In genomic region chr17:9167161-9167560, GRCm38 (mm10) we compare ENCODE assay signal across 9 mouse cellular contexts.
A peak's percentile ranks its signal among the peaks of the same experiment; 100 is the strongest.
DNase-seq lines count a peak whose midpoint lies in the region; ATAC-seq lines count a peak whose summit lies in the region.
"Had no signal": no experiment of that assay in that cellular context is flagged by ENCODE, and none has a peak within 500 bp of the region (broad histone marks: within the 10 kb centered on the region; RNA-seq: fewer than 3 reads in every experiment).

No protein-coding gene starts in this region.

- peak overlapping the region; percentile 88 for H3K4me2 ChIP-seq in neural tube, embryonic 11.5 days (ENCODE audit: low read depth)
- H3K4me2 ChIP-seq in embryonic facial prominence, embryonic 11.5 days (ENCODE audit: low read depth, low read length), result peak overlapping the region; percentile 80
- H3K4me2 ChIP-seq in heart, embryonic 16.5 days (ENCODE audit: low read depth, low read length), result peak overlapping the region; percentile 82
- H3K4me2 ChIP-seq in liver, embryonic 12.5 days, result peak overlapping the region; percentile 63
- H3K4me2 ChIP-seq in neural tube, embryonic 14.5 days (ENCODE audit: low read depth, low read length), result peak overlapping the region; percentile 96

- no peaks in the 10 kb centered on the region for H3K27me3 ChIP-seq in neural tube, embryonic 11.5 days (ENCODE audit: control insufficient read depth, insufficient read depth, low read length)
- no peaks in the 10 kb centered on the region for H3K27me3 ChIP-seq in embryonic facial prominence, embryonic 11.5 days (ENCODE audit: control insufficient read depth, insufficient read depth, low read length)
- H3K27me3 ChIP-seq in heart, embryonic 16.5 days (ENCODE audit: control insufficient read depth, insufficient read depth, low read length), result no peaks in the 10 kb centered on the region
- H3K27me3 ChIP-seq in liver, embryonic 12.5 days (replicated peaks), result peaks cover 11% of the 10 kb centered on the region; the same call in 1 of the 2 replicates
- H3K27me3 ChIP-seq in neural tube, embryonic 14.5 days (ENCODE audit: control insufficient read depth, insufficient read depth, low read length), result no peaks in the 10 kb centered on the region

- H3K27ac ChIP-seq in neural tube, embryonic 11.5 days (ENCODE audit: low read depth, low read length), result peak overlapping the region; percentile 79
- no peak overlapping the region for H3K27ac ChIP-seq in embryonic facial prominence, embryonic 11.5 days (replicated peaks; ENCODE audit: low read depth, low read length)
- H3K27ac ChIP-seq in heart, embryonic 16.5 days (ENCODE audit: low read length), result no peak overlapping the region
- H3K27ac ChIP-seq in liver, embryonic 12.5 days, result no peak overlapping the region
- H3K27ac ChIP-seq in neural tube, embryonic 14.5 days (ENCODE audit: low read depth, low read length), result peak overlapping the region; percentile 90

- no peaks in the 10 kb centered on the region for H3K9me3 ChIP-seq in neural tube, embryonic 11.5 days (ENCODE audit: control insufficient read depth, low read length)
- no peaks in the 10 kb centered on the region for H3K9me3 ChIP-seq in embryonic facial prominence, embryonic 11.5 days (replicated peaks; ENCODE audit: control insufficient read depth, low read length)
- H3K9me3 ChIP-seq in heart, embryonic 16.5 days (replicated peaks; ENCODE audit: control insufficient read depth, low read length), result no peaks in the 10 kb centered on the region
- H3K9me3 ChIP-seq in liver, embryonic 12.5 days (replicated peaks), result no peaks in the 10 kb centered on the region
- H3K9me3 ChIP-seq in neural tube, embryonic 14.5 days (ENCODE audit: control insufficient read depth, low read length), result no peaks in the 10 kb centered on the region
- H3K9me3 ChIP-seq: G1E had no signal

- H3K9ac ChIP-seq in neural tube, embryonic 11.5 days (ENCODE audit: low read length), result peak overlapping the region; percentile 55
- H3K9ac ChIP-seq in embryonic facial prominence, embryonic 11.5 days (replicated peaks; ENCODE audit: low read length), result peak overlapping the region; percentile 35
- H3K9ac ChIP-seq in heart, embryonic 16.5 days (ENCODE audit: low read length), result peak overlapping the region; percentile 61; the same call in 1 of the 2 replicates
- no peak overlapping the region for H3K9ac ChIP-seq in liver, embryonic 12.5 days
- peak overlapping the region; percentile 78 for H3K9ac ChIP-seq in neural tube, embryonic 14.5 days (replicated peaks; ENCODE audit: low read depth, low read length)

- peak; percentile 81 for DNase-seq in neural tube, embryonic 11.5 days (ENCODE audit: low spot score)
- no peak for DNase-seq in neural tube, embryonic 10.5 days (ENCODE audit: extremely low spot score, low spot score)
- peak; percentile 72 for DNase-seq in embryonic facial prominence, embryonic 11.5 days (ENCODE audit: low spot score)
- peak; percentile 36 to 56 for DNase-seq in kidney, postnatal 25 days
- DNase-seq in adipocyte (ENCODE audit: low spot score), result no peak

- peak overlapping the region; percentile 39 for H3K4me3 ChIP-seq in neural tube, embryonic 11.5 days (ENCODE audit: low read depth, low read length)
- H3K4me3 ChIP-seq in embryonic facial prominence, embryonic 11.5 days (ENCODE audit: low read depth, low read length), result peak overlapping the region; percentile 34
- peak overlapping the region; percentile 51 for H3K4me3 ChIP-seq in heart, embryonic 16.5 days (ENCODE audit: low read length)
- peak overlapping the region; percentile 33 for H3K4me3 ChIP-seq in liver, embryonic 12.5 days
- H3K4me3 ChIP-seq in neural tube, embryonic 14.5 days (ENCODE audit: low read depth, low read length), result peak overlapping the region; percentile 44

- H3K36me3 ChIP-seq in neural tube, embryonic 11.5 days (ENCODE audit: control insufficient read depth, insufficient read depth, low read length), result no peaks in the 10 kb centered on the region
- H3K36me3 ChIP-seq in embryonic facial prominence, embryonic 11.5 days (replicated peaks; ENCODE audit: control insufficient read depth, insufficient read depth, low read depth, low read length), result no peaks in the 10 kb centered on the region
- H3K36me3 ChIP-seq in heart, embryonic 16.5 days (ENCODE audit: control insufficient read depth, insufficient read depth), result no peaks in the 10 kb centered on the region
- no peaks in the 10 kb centered on the region for H3K36me3 ChIP-seq in liver, embryonic 12.5 days
- H3K36me3 ChIP-seq in neural tube, embryonic 14.5 days (ENCODE audit: control insufficient read depth, insufficient read depth, low read length), result no peaks in the 10 kb centered on the region
- H3K36me3 ChIP-seq: G1E had no signal

- ATAC-seq in neural tube, embryonic 11.5 days (ENCODE audit: insufficient read depth, low FRiP score, low TSS enrichment), result peak; percentile 87
- peak; percentile 73 for ATAC-seq in embryonic facial prominence, embryonic 11.5 days (replicated peaks; ENCODE audit: insufficient number of reproducible peaks, low FRiP score, low TSS enrichment, low read depth)
- ATAC-seq in heart, embryonic 16.5 days (replicated peaks; ENCODE audit: extremely low read depth, insufficient read depth, low FRiP score), result no peak; the same call in 1 of the 2 replicates
- no peak for ATAC-seq in liver, embryonic 12.5 days
- peak; percentile 90 for ATAC-seq in neural tube, embryonic 14.5 days (ENCODE audit: low read depth)

- peaks cover 8% of the 10 kb centered on the region; the same call in 1 of the 2 replicates for H3K4me1 ChIP-seq in neural tube, embryonic 11.5 days (ENCODE audit: control insufficient read depth, insufficient read depth, low read length)
- H3K4me1 ChIP-seq in embryonic facial prominence, embryonic 11.5 days (ENCODE audit: control insufficient read depth, insufficient read depth, low read length), result no peaks in the 10 kb centered on the region
- peaks cover 3% of the 10 kb centered on the region for H3K4me1 ChIP-seq in heart, embryonic 16.5 days (ENCODE audit: control insufficient read depth, insufficient read depth, low read length)
- peaks cover 23% of the 10 kb centered on the region for H3K4me1 ChIP-seq in liver, embryonic 12.5 days
- peaks cover 15% of the 10 kb centered on the region; the same call in 1 of the 2 replicates for H3K4me1 ChIP-seq in neural tube, embryonic 14.5 days (ENCODE audit: control insufficient read depth, insufficient read depth, low read length)

- WGBS in neural tube, embryonic 11.5 days, result under 1% methylated on average over 10 of the region's 10 CpGs
- under 1% methylated on average over 10 of the region's 10 CpGs for WGBS in embryonic facial prominence, embryonic 11.5 days
- WGBS in heart, embryonic 16.5 days, result under 1% methylated on average over 10 of the region's 10 CpGs
- WGBS in liver, embryonic 12.5 days (ENCODE audit: insufficient replicate concordance), result under 1% methylated on average over 10 of the region's 10 CpGs
- WGBS in neural tube, embryonic 14.5 days, result 0% methylated on average over 10 of the region's 10 CpGs

Comparison
In these comparisons a context has a peak if more than half of its experiments do, and no peak if none do; other contexts are left out.
1. DNase-seq: peak in neural tube, embryonic 11.5 days (single experiment), embryonic facial prominence, embryonic 11.5 days (single experiment) and kidney, postnatal 25 days (2 of 2); none in neural tube, embryonic 10.5 days (single experiment) and adipocyte (single experiment).
2. ATAC-seq: peak in neural tube, embryonic 11.5 days (single experiment), embryonic facial prominence, embryonic 11.5 days (single experiment) and neural tube, embryonic 14.5 days (single experiment); none in heart, embryonic 16.5 days (single experiment) and liver, embryonic 12.5 days (single experiment).
3. H3K27ac ChIP-seq: peak in neural tube, embryonic 11.5 days (single experiment) and neural tube, embryonic 14.5 days (single experiment); none in embryonic facial prominence, embryonic 11.5 days (single experiment), heart, embryonic 16.5 days (single experiment) and liver, embryonic 12.5 days (single experiment).
4. Peak in every context shown above with its lines, with median percentiles within 50 percentile points of each other: H3K4me2 ChIP-seq and H3K4me3 ChIP-seq.